Mouse (Mus musculus) liver, embryonic 14.5 days (tissue): ENCODE data around the gene Cxcl14.

Experiments used
- CTCF ChIP-seq: IDR thresholded peaks from 2 replicates; pipeline ENCODE4 v1.5.1; 2016; ENCODE audit warnings: antibody characterized with exemption, low read depth, control low read depth
- EP300 ChIP-seq: IDR thresholded peaks from 2 replicates; pipeline ENCODE4 v1.6.1; 2016; ENCODE audit warnings: antibody characterized with exemption, low read depth

GRCm38 (mm10) chr13:56321635-56322034, 25.3 kb upstream of the Cxcl14 start:
- TF ChIP-seq CTCF (no peak), EP300 (no peak)
